Mouse (Mus musculus) midbrain, embryonic 14.5 days (tissue): ENCODE measurements around the gene Cish. TPM values are rescaled to one million over a fixed set of nuclear protein-coding genes. Genes with fewer than 3 reads are reported as not detected.
A peak's percentile ranks its signal among the peaks of the same experiment; 100 is the strongest.

Experiments used
- ATAC-seq: fragments of 200-750 bp; cut with Nextera tagmentation; 2 replicates; pipeline ENCODE4 v1.8.0; 2017; ENCODE audit warnings: moderate number of reproducible peaks, moderate library complexity; ENCODE audit not compliant: low FRiP score, low TSS enrichment
- DNase-seq: peaks from one replicate; pipeline ENCODE4 v3.0.0-alpha.2; 2015
- H3K27ac ChIP-seq: fragments of 300-500 bp; sonication (generic); replicated peaks from 2 replicates; pipeline ENCODE4 v1.5.1; 2014; ENCODE audit warnings: mild to moderate bottlenecking, low read depth, low read length, moderate library complexity
- H3K27me3 ChIP-seq: fragments of 300-500 bp; sonication (generic); 2 replicates; pipeline ENCODE4 v1.6.1; 2014; ENCODE audit warnings: low read length, control low read depth, mixed read lengths; ENCODE audit not compliant: control insufficient read depth, insufficient read depth
- H3K36me3 ChIP-seq: fragments of 300-500 bp; sonication (generic); 2 replicates; pipeline ENCODE4 v1.6.1; 2014; ENCODE audit warnings: low read length, control low read depth; ENCODE audit not compliant: control insufficient read depth, insufficient read depth
- H3K4me1 ChIP-seq: fragments of 300-500 bp; sonication (generic); 2 replicates; pipeline ENCODE4 v1.6.1; 2014; ENCODE audit warnings: mild to moderate bottlenecking, antibody characterized with exemption, low read length, control low read depth; ENCODE audit not compliant: control insufficient read depth, insufficient read depth
- H3K4me2 ChIP-seq: fragments of 300-500 bp; sonication (generic); 2 replicates; pipeline ENCODE4 v1.6.1; 2014; ENCODE audit warnings: mild to moderate bottlenecking, low read length, moderate library complexity
- H3K4me3 ChIP-seq: fragments of 300-500 bp; sonication (generic); replicated peaks from 2 replicates; pipeline ENCODE4 v1.5.1; 2014; ENCODE audit warnings: low read depth, low read length
- H3K9ac ChIP-seq: fragments of 300-500 bp; sonication (generic); replicated peaks from 2 replicates; pipeline ENCODE4 v1.6.1; 2014; ENCODE audit warnings: mild to moderate bottlenecking, low read length, moderate library complexity
- H3K9me3 ChIP-seq: fragments of 300-500 bp; sonication (generic); 2 replicates; pipeline ENCODE4 v1.6.1; 2016; ENCODE audit warnings: low read length, control low read depth, mixed read lengths; ENCODE audit not compliant: control insufficient read depth
- WGBS: fragments of 180-500 bp; shearing (Covaris S2); extraction: QIAGEN DNeasy Blood & Tissue Kit; methylation state at CpG from one replicate; pipeline ENCODE4 v1.1.7; 2014; 5-methylcytosine and 5-hydroxymethylcytosine counted together
- polyA plus RNA-seq: library from polyadenylated mRNA; unstranded; fragments of >200 nt; fragmentation: Nextera tagmentation; extraction: Ambion mirVana; gene quantifications from 2 replicates; pipeline ENCODE4 v1.2.1, GENCODE M21; 2014

Cish gene
- polyA plus RNA-seq, 1 experiment from 2014 or later: 5.5 TPM

GRCm38 (mm10) chr9:107340267-107340859 is 44.5 kb downstream of the Cish start, which contains the start of gene 6430571L13Rik:
6430571L13Rik (plus strand) TSS chr9:107340602.
- H3K4me1 ChIP-seq: peaks cover 24% of the 10 kb centered on the region
- WGBS: under 1% methylated on average over 34 of the region's 34 CpGs
- H3K9me3 ChIP-seq: no peaks in the 10 kb centered on the region
- H3K27ac ChIP-seq: peak within 1 kb of the TSS; percentile 65
- H3K36me3 ChIP-seq: no peaks in the 10 kb centered on the region
- ATAC-seq (peak; percentile 94), DNase-seq (peak; percentile 97)
- H3K27me3 ChIP-seq: no peaks in the 10 kb centered on the region
- peak within 1 kb of the TSS; percentile 65 for H3K4me3 ChIP-seq
- peak within 1 kb of the TSS; percentile 78 for H3K4me2 ChIP-seq
- peak within 1 kb of the TSS; percentile 78 for H3K9ac ChIP-seq

DNA sequence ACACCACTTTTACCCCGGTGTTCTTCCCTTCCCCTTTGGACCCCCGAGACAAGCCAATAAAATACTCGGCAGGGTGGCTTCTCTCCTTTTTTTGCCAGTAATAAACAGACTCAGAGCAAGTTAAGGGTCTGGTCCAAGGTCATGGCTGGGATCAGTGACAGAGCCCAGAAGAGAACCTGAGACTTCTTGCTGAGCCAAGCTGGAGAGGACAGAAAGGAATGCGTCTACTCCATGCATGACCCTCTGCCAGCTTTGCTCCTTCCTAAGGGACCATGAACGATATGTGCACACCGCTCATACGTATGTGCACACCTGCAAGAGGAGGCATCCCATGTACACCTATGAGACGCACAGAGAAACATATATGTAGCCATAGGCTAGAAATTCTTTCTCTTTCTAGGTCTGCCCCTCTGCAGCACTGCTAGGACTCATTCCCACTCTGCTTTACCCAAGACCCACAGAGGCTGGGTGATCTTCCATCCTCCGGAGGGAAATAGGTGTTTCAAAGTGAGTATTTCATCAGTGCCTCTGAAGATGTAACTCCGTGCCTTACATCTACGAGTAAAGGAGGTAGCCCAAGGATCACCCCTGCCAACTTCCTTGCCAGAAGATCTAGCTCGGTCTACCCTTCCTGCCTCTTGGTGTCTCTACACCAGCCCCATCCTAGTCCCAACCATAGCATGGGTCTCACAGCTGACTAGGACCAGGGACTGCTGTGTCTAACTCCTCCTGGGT is 45.3 kb downstream of the Cish start:
- H3K36me3 ChIP-seq: no peaks in the 10 kb centered on the region
- no peaks in the 10 kb centered on the region for H3K9me3 ChIP-seq
- H3K27me3 ChIP-seq: no peaks in the 10 kb centered on the region
- no peak for DNase-seq
- peak overlapping the region; percentile 78 for H3K4me2 ChIP-seq
- WGBS: 50% methylated on average over 12 of the region's 12 CpGs
- no peak for ATAC-seq
- H3K9ac ChIP-seq: peak overlapping the region; percentile 78
- H3K27ac ChIP-seq: no peak overlapping the region
- peak overlapping the region; percentile 65 for H3K4me3 ChIP-seq
- H3K4me1 ChIP-seq: peaks cover 24% of the 10 kb centered on the region

- Histone ChIP-seq H3K4me1 (peaks cover 24% of the 10 kb centered on the region), H3K4me3 (no peak overlapping the region), H3K9ac (no peak overlapping the region), H3K27me3 (no peaks in the 10 kb centered on the region), H3K36me3 (0 out of 2 replicates have a peak, but pooled peaks cover 4% of the 10 kb centered on the region), H3K4me2 (no peak overlapping the region), H3K27ac (no peak overlapping the region), H3K9me3 (no peaks in the 10 kb centered on the region)
- ATAC-seq (no peak), DNase-seq (no peak)
- 91% methylated on average over 11 of the region's 11 CpGs for WGBS
Measured at GRCm38 (mm10) chr9:107342201-107342709, 46.4 kb downstream of the Cish start.

- peaks cover 20% of the 10 kb centered on the region for H3K4me1 ChIP-seq
- H3K27ac ChIP-seq: no peak overlapping the region
- ATAC-seq (no peak), DNase-seq (no peak)
- WGBS: 74% methylated on average over 8 of the region's 8 CpGs
- no peak overlapping the region for H3K4me3 ChIP-seq
- H3K9ac ChIP-seq: no peak overlapping the region
- H3K36me3 ChIP-seq: peaks cover 10% of the 10 kb centered on the region
- H3K4me2 ChIP-seq: no peak overlapping the region
- H3K27me3 ChIP-seq: no peaks in the 10 kb centered on the region
- no peaks in the 10 kb centered on the region for H3K9me3 ChIP-seq
Measured at GRCm38 (mm10) chr9:107343146-107343943, 47.5 kb downstream of the Cish start.

DNA sequence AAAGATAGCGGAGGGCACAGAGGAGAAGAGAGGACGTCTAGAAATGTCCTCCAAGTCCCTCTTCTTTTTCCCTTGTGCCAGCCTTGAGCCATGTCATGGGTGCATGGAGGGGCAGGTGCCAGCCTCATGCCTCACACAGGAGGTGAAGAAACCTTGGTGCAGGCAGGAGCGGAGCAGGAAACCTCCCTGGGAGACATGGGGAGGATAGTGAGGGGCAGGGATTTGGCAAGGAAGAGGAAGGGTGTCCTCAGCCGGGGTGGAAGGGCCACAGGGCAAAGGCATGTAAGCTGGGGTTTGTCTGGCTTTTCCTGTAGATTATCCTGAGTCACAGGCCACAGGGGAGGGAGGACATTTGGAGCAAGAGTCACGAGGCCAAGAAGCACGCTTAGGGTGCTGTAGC is 48.2 kb downstream of the Cish start:
- no peaks in the 10 kb centered on the region for H3K27me3 ChIP-seq
- DNase-seq (no peak), ATAC-seq (no peak)
- H3K4me1 ChIP-seq: peaks cover 13% of the 10 kb centered on the region
- no peak overlapping the region for H3K4me3 ChIP-seq
- peaks cover 15% of the 10 kb centered on the region for H3K36me3 ChIP-seq
- 62% methylated on average over 6 of the region's 6 CpGs for WGBS
- no peaks in the 10 kb centered on the region for H3K9me3 ChIP-seq
- no peak overlapping the region for H3K9ac ChIP-seq
- H3K4me2 ChIP-seq: no peak overlapping the region
- H3K27ac ChIP-seq: no peak overlapping the region

DNA sequence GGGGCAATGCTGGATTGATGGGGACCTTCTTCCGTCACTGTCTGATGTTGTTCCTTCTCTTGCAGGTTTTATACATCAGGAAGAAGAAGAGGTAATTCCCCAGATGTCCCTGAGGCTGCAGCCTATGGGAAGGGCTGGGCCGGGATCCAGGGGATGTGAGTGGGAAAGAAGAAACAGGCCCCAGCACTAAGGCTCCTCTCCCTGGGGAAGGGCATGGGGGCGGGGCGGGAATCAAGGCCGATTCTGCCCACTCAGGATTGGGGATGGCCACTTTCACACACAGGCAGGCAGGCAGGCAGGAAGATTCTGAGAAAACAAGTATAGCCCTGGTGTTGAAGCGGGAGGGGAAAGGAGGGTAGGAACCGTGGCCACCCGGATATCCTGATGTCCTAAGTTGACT is 50.3 kb downstream of the Cish start:
- Histone ChIP-seq H3K4me3 (no peak overlapping the region), H3K9ac (no peak overlapping the region), H3K36me3 (peaks cover 15% of the 10 kb centered on the region), H3K9me3 (no peaks in the 10 kb centered on the region), H3K4me2 (no peak overlapping the region), H3K27me3 (no peaks in the 10 kb centered on the region), H3K27ac (no peak overlapping the region), H3K4me1 (peaks cover 4% of the 10 kb centered on the region; the same call in 1 of the 2 replicates)
- DNase-seq (no peak), ATAC-seq (no peak)
- WGBS: 91% methylated on average over 8 of the region's 8 CpGs

GRCm38 (mm10) chr9:107347586-107348183 is 51.9 kb downstream of the Cish start:
- H3K4me1 ChIP-seq: no peaks in the 10 kb centered on the region
- no peak overlapping the region for H3K27ac ChIP-seq
- WGBS: 74% methylated on average over 9 of the region's 9 CpGs
- H3K4me2 ChIP-seq: no peak overlapping the region
- H3K4me3 ChIP-seq: no peak overlapping the region
- no peaks in the 10 kb centered on the region for H3K27me3 ChIP-seq
- ATAC-seq (no peak), DNase-seq (no peak)
- H3K36me3 ChIP-seq: peaks cover 15% of the 10 kb centered on the region
- no peaks in the 10 kb centered on the region for H3K9me3 ChIP-seq
- no peak overlapping the region for H3K9ac ChIP-seq

GRCm38 (mm10) chr9:107349321-107349720 is 53.5 kb downstream of the Cish start:
- WGBS: 71% methylated on average over 7 of the region's 7 CpGs

More at GRCm38 (mm10) chr9:107349321-107349720, 53.5 kb downstream of the Cish start:
- peaks cover 15% of the 10 kb centered on the region for H3K36me3 ChIP-seq
- no peak overlapping the region for H3K4me3 ChIP-seq
- H3K4me1 ChIP-seq: no peaks in the 10 kb centered on the region
- no peaks in the 10 kb centered on the region for H3K9me3 ChIP-seq
- no peak for ATAC-seq
- H3K4me2 ChIP-seq: no peak overlapping the region
- DNase-seq: no peak
- H3K27ac ChIP-seq: no peak overlapping the region
- no peaks in the 10 kb centered on the region for H3K27me3 ChIP-seq
- H3K9ac ChIP-seq: no peak overlapping the region
